Mouse (Mus musculus) testis, adult 2 months (tissue): ENCODE data around the gene Ddo. TPM values are rescaled to one million over a fixed set of nuclear protein-coding genes. Genes with fewer than 3 reads are reported as not detected.

Experiments
- H3K27ac ChIP-seq: fragments of 200-500 bp; 2 replicates; pipeline ENCODE4 v1.5.1; 2012; ENCODE audit warnings: low read depth, low read length; ENCODE audit not compliant: control insufficient read depth, insufficient read depth
- H3K27me3 ChIP-seq: fragments of 200-500 bp; 2 replicates; pipeline ENCODE4 v1.6.1; 2012; ENCODE audit warnings: mild to moderate bottlenecking, low read length, moderate library complexity; ENCODE audit not compliant: control insufficient read depth, insufficient read depth
- H3K36me3 ChIP-seq: fragments of 200-500 bp; 2 replicates; pipeline ENCODE4 v1.6.1; 2012; ENCODE audit warnings: mild to moderate bottlenecking, low read length; ENCODE audit not compliant: control insufficient read depth, insufficient read depth
- H3K4me1 ChIP-seq: fragments of 200-500 bp; 2 replicates; pipeline ENCODE4 v1.6.1; 2012; ENCODE audit warnings: low read length; ENCODE audit not compliant: control insufficient read depth, insufficient read depth
- H3K4me3 ChIP-seq: fragments of 200-500 bp; 2 replicates; pipeline ENCODE4 v1.5.1; 2012; ENCODE audit warnings: low read depth, mild to moderate bottlenecking, low read length, moderate library complexity, mixed read lengths; ENCODE audit not compliant: control insufficient read depth
- CTCF ChIP-seq: fragments of 200-500 bp; IDR thresholded peaks from 2 replicates; pipeline ENCODE4 v1.5.1; 2012; ENCODE audit warnings: low read depth, mild to moderate bottlenecking, inconsistent platforms, low read length, moderate library complexity; ENCODE audit not compliant: control insufficient read depth, insufficient read depth, insufficient replicate concordance
- POLR2A ChIP-seq: fragments of 200-500 bp; IDR thresholded peaks from 2 replicates; pipeline ENCODE4 v1.6.1; 2012; ENCODE audit warnings: low read depth, mild to moderate bottlenecking, inconsistent platforms, low read length, moderate library complexity; ENCODE audit not compliant: control insufficient read depth
- polyA plus RNA-seq: library from polyadenylated mRNA; depleted of rRNA; stranded (reverse); fragments of >200 nt; gene quantifications from 2 replicates; pipeline ENCODE4 v1.2.3, GENCODE M21; 2012; rRNA removed

Ddo gene
- polyA plus RNA-seq, 1 experiment = 2.5 TPM

DNA sequence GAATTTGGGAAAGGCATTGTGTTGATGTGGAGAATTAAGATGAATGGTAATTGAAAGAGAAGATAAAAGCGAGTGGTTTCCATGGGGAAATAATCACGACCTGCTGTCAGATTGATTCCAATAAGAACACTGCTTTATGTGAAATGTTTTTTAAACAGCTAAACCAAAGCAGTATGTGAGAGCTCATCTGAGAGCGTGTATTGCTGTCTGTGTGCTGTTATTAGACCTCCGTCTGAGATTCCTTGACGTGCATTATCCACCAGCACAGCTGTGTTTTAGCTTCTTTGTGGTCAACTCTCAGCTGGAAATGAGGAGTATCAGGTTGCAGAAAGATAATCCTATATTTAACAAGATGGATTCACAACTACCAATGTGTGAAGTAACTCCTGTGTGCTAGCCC is 97.2 kb downstream of the Ddo start:
- TF ChIP-seq POLR2A (no peak), CTCF (no peak)
- Histone ChIP-seq H3K4me1 (no peaks in the 10 kb centered on the region), H3K36me3 (no peaks in the 10 kb centered on the region), H3K27me3 (no peaks in the 10 kb centered on the region), H3K27ac (no peak overlapping the region), H3K4me3 (no peak overlapping the region)

DNA sequence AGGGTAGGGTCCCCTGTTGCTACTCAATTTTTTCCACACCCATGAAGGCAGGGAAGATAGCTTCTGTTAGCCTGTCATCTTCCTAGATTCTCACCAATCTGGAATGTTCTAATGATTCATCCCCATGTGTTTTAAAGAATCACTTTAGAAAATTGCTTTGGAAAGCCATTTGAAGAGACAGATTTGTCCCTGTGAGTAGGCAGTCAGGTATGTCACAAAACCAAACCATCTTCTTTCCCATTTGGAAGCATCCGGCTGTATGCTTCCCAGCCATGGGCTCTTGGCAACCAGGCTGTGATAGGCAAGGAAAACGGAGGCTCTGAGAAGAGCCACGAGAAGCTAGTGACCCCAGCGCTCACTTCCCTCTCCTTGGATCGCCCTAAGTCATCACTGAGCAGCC is 100.4 kb downstream of the Ddo start:
- H3K27ac ChIP-seq = no peak overlapping the region
- no peak for TF ChIP-seq POLR2A
- no peak for TF ChIP-seq CTCF
- no peaks in the 10 kb centered on the region for H3K27me3 ChIP-seq
- H3K36me3 ChIP-seq = no peaks in the 10 kb centered on the region
- H3K4me1 ChIP-seq = no peaks in the 10 kb centered on the region
- no peak overlapping the region for H3K4me3 ChIP-seq

Other genes with a start within 250 kb of the Ddo start
- 146 and 172 TPM in 2 replicates for gene Slc22a16, start 59.7 kb upstream of the Ddo start, polyA plus RNA-seq
- gene Mettl24, start 53.3 kb downstream of the Ddo start, polyA plus RNA-seq = 0.53 and 0.98 TPM in 2 replicates